Mouse (Mus musculus): ENCODE data around the gene Ppp2r5c. TPM values are rescaled to one million over a fixed set of nuclear protein-coding genes. Genes with fewer than 3 reads are reported as not detected.

Gene Ppp2r5c
- polyA plus RNA-seq, 1 experiment from 2014 or later, result 143 TPM

DNA sequence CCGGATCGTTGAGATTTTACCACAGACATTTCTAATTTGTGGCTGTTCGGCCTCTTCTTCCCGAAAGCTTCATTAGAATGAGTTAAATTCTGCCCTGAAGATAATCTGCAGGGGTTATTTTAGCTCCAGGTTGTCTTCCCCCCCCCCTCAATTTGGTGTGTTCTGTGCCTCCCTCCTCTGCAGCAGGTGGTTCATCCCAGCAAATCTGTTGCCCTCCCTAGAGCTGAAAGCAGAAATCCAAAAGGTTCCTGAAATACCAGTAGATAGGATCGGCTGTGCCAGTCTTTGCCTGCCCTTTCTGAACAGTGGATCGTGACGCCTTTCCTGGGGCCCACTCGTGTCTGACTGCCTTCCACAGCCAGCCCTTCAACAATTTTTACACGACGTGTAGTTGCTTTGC lies 1.8 kb downstream of the Ppp2r5c start:
- peaks cover 23% of the 10 kb centered on the region for H3K4me1 ChIP-seq
- H3K9me3 ChIP-seq, result no peaks in the 10 kb centered on the region
- peaks cover 14% of the 10 kb centered on the region for H3K27me3 ChIP-seq (replicated peaks; ENCODE audit: low read depth, poor library complexity, severe bottlenecking)
- H3K27ac ChIP-seq (replicated peaks), result no peak overlapping the region
- 0 out of 2 replicates have a peak, but pooled peaks cover 3% of the 10 kb centered on the region for H3K36me3 ChIP-seq (replicated peaks)
- H3K4me3 ChIP-seq, result no peak overlapping the region
- WGBS, result 68% methylated on average over 10 of the region's 10 CpGs
- no peak for DNase-seq (ENCODE audit: low spot score)

DNA sequence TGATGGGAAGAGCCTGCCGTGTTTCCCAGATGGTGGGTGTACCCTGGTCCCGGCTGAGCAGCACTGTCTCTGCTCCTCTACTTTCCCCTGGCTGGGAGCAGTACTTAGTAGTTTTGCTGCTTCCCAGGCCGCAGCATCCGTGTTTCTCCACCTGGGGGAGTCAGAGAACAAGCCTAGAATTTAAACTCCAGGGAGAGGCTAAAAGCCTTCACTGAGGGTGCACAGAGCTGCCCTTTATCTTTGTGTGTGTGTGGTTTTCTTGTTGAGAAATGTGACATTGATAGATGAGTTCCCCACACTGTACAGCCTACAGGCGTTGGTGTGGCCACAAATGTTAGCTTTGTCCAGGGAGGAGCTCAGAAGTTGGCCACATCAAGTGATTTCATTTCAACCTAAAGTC lies 7.3 kb downstream of the Ppp2r5c start:
- no peak overlapping the region for H3K4me3 ChIP-seq
- no peaks in the 10 kb centered on the region for H3K4me1 ChIP-seq
- H3K36me3 ChIP-seq (replicated peaks), result 0 out of 2 replicates have a peak, but pooled peaks cover 3% of the 10 kb centered on the region
- 21% methylated on average over 5 of the region's 5 CpGs for WGBS
- no peak overlapping the region for H3K27ac ChIP-seq (replicated peaks)
- peak; percentile 54 for DNase-seq (ENCODE audit: low spot score)
- no peaks in the 10 kb centered on the region for H3K27me3 ChIP-seq (replicated peaks; ENCODE audit: low read depth, poor library complexity, severe bottlenecking)
- no peaks in the 10 kb centered on the region for H3K9me3 ChIP-seq

DNA sequence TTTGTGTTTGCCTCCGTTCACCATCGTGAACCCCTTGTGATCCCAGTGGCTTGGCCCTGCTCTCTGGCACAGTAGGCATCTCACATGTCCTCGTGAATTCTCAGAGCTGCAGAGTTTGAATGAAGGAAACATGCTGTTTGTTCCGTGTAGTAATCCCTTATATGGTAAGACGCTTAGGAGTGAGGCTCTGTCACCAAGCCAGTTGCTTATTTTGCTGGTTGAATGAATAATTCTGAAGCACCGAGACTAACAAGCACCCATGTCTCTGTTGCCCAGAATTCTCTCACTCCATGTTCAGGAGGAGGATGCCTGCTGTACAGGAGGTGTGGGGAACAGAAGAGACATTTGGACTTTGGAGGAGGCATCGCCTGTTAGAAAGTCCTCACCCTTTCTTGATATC lies 9.1 kb downstream of the Ppp2r5c start:
- no peak overlapping the region for H3K4me3 ChIP-seq
- no peaks in the 10 kb centered on the region for H3K36me3 ChIP-seq (replicated peaks)
- 88% methylated on average over 7 of the region's 7 CpGs for WGBS
- no peak for DNase-seq (ENCODE audit: low spot score)
- no peaks in the 10 kb centered on the region for H3K27me3 ChIP-seq (replicated peaks; ENCODE audit: low read depth, poor library complexity, severe bottlenecking)
- no peak overlapping the region for H3K27ac ChIP-seq (replicated peaks)
- no peaks in the 10 kb centered on the region for H3K9me3 ChIP-seq
- H3K4me1 ChIP-seq, result no peaks in the 10 kb centered on the region

DNA sequence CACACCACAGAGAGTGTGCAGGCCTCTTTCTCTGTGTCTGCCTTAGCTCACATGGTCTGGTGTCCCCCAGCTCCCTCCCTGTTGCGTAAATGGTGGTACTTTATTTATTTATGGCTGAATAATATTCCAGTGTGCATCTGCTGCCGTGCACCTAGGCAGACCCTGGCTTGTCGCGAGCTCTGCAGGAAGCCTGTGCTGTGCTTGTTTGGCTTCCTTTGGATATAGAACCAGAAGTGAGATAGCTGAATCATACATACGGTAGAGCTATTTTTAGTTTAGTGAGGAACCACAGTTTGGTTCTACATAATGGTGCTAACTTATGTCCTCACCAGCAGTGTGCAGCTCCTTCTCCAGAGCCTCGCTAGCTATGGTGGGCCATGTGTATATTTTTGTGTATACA lies 11.7 kb downstream of the Ppp2r5c start:
- Histone ChIP-seq H3K4me3 (no peak overlapping the region), H3K9me3 (no peaks in the 10 kb centered on the region), H3K4me1 (no peaks in the 10 kb centered on the region), H3K27me3 (replicated peaks; ENCODE audit: low read depth, poor library complexity, severe bottlenecking) (no peaks in the 10 kb centered on the region), H3K36me3 (replicated peaks) (no peaks in the 10 kb centered on the region), H3K27ac (replicated peaks) (no peak overlapping the region)
- WGBS, result 92% methylated on average over 6 of the region's 6 CpGs
- DNase-seq (ENCODE audit: low spot score), result no peak

DNA sequence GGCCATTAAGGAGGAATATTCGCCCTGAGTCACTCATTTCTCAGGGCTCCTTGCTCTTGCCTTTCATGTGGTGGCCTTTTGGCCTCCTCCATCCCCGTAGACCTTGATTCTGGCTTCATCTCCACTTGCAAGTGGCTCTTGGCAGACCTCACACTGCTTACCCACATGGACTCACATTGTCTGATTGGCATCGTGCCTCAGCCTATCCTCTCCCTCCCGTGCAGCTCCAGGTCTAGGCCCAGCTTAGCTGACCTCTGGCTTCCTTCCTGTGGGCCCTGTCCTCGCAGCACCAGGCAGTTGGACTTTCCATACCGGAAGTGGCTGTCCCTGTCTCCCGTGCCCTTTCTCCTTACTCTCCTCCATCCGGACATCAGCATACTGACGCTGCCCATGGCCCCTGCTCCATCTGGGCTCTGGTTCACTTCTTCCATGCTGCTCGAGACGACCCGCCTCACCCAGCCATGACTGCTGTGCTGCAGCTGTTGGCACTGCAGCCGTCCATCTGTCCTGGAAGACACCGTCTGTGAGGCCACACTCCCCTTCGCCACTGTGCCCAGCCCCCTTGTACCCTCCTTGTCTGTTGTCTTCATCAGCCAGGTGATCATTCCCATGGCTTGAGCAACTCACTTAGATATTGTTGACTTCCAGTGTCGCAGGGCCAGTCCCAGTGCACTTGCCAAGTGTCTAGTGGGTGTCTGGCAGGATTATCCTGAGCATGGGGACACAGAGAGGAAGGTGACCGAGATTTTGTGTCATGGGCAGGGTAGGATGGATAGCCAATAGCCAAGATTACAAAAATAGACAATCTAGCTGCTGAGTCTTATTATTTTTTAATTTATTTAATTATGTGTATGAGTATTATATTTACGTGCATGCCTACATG lies 13.7 kb downstream of the Ppp2r5c start:
- Histone ChIP-seq H3K9me3 (no peaks in the 10 kb centered on the region), H3K36me3 (replicated peaks) (no peaks in the 10 kb centered on the region), H3K4me1 (no peaks in the 10 kb centered on the region), H3K27ac (replicated peaks) (no peak overlapping the region), H3K4me3 (no peak overlapping the region), H3K27me3 (replicated peaks; ENCODE audit: low read depth, poor library complexity, severe bottlenecking) (no peaks in the 10 kb centered on the region)
- 86% methylated on average over 18 of the region's 18 CpGs for WGBS
- DNase-seq (ENCODE audit: low spot score), result no peak

DNA sequence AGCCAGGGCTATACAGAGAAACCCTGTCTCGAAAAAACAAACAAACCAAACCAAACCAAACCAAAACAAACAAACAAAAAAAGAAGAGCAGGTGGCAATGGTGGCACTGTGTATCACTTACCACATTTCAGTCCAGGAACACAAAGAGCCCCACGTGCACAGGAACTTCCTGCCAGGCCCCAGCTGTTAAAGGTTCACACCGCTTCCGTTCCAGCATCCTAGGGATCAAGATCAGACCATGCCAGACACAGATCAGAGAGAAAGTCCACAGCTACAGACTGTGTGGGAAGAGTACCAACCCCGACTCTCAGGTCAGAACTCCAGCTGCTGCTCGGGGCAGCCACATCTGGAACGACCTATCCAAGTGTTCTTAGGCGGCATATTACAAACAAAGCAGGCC lies 16.8 kb downstream of the Ppp2r5c start:
- 79% methylated on average over 8 of the region's 8 CpGs for WGBS
- DNase-seq (ENCODE audit: low spot score), result no peak
- no peaks in the 10 kb centered on the region for H3K9me3 ChIP-seq
- H3K4me3 ChIP-seq, result no peak overlapping the region
- H3K36me3 ChIP-seq (replicated peaks), result peaks cover 14% of the 10 kb centered on the region
- H3K4me1 ChIP-seq, result no peaks in the 10 kb centered on the region
- no peak overlapping the region for H3K27ac ChIP-seq (replicated peaks)
- no peaks in the 10 kb centered on the region for H3K27me3 ChIP-seq (replicated peaks; ENCODE audit: low read depth, poor library complexity, severe bottlenecking)

DNA sequence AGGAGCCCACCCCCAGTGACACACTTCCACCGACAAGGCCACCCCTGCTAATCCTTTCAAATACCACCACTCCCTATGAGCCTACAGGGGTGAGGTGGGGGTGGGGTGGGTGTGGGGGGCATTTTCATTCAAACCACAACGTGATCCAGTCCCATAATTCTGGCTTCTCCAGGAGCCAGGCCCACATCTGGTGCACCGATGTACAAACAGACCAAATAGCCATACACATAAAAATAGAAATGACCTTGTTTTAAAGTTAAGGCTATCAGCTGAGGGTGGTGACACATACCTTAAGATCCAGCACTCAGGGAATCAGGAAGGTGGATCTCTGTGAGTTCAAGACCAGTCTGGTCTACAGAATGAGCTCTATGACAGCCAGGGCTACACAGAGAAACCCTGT lies 24.5 kb downstream of the Ppp2r5c start:
- DNase-seq (ENCODE audit: low spot score), result no peak
- no peaks in the 10 kb centered on the region for H3K27me3 ChIP-seq (replicated peaks; ENCODE audit: low read depth, poor library complexity, severe bottlenecking)
- no peak overlapping the region for H3K27ac ChIP-seq (replicated peaks)
- H3K4me1 ChIP-seq, result no peaks in the 10 kb centered on the region
- 83% methylated on average over 3 of the region's 3 CpGs for WGBS
- peaks cover 29% of the 10 kb centered on the region for H3K36me3 ChIP-seq (replicated peaks)
- no peak overlapping the region for H3K4me3 ChIP-seq
- H3K9me3 ChIP-seq, result no peaks in the 10 kb centered on the region

DNA sequence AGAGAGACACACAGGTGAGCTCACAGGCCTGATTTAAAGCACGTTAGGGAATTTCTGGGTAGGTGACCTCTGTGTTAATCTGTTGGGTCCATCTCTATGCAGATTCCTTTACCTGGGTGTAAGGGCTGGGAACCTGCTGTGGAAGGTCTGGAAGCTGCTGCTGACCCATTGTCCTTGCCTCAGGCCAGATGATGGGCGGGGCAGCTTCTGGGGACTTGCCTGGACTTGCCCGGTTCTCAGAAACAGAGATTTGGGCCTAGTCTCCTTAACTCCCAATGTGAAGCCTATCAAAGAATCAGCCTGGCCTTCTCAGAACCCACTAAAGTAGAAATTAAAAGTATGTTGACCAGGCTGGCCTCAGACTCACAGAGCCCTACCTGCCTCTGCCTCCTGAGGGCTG lies 25.3 kb downstream of the Ppp2r5c start:
- H3K27me3 ChIP-seq (replicated peaks; ENCODE audit: low read depth, poor library complexity, severe bottlenecking), result no peaks in the 10 kb centered on the region
- 71% methylated on average over 3 of the region's 3 CpGs for WGBS
- no peak for DNase-seq (ENCODE audit: low spot score)
- no peak overlapping the region for H3K4me3 ChIP-seq
- H3K36me3 ChIP-seq (replicated peaks), result peaks cover 25% of the 10 kb centered on the region
- H3K9me3 ChIP-seq, result no peaks in the 10 kb centered on the region
- no peak overlapping the region for H3K27ac ChIP-seq (replicated peaks)
- H3K4me1 ChIP-seq, result no peaks in the 10 kb centered on the region

DNA sequence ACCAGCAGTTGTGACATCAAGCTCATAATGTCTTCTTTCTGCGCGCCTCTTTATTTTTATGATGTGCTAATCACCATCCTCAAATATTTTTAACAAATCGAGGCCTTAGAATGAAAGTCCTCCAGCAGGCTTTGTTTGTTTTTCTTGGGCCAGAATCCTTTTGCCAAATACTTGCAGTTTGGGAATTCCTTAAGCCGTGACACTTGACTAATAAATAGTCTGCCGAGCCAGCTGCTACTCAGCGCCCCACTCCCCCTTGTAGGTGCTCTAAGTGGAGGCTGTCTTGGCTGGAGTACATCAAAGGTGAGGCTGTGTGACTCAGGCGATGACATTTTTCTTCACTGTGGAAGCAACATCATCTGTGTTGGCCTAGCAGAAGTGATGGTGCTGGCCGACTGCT lies 27.6 kb downstream of the Ppp2r5c start:
- DNase-seq (ENCODE audit: low spot score), result no peak
- WGBS, result 79% methylated on average over 8 of the region's 8 CpGs
- Histone ChIP-seq H3K4me1 (no peaks in the 10 kb centered on the region), H3K27ac (replicated peaks) (no peak overlapping the region), H3K36me3 (replicated peaks) (peaks cover 21% of the 10 kb centered on the region), H3K9me3 (no peaks in the 10 kb centered on the region), H3K27me3 (replicated peaks; ENCODE audit: low read depth, poor library complexity, severe bottlenecking) (no peaks in the 10 kb centered on the region), H3K4me3 (no peak overlapping the region)

DNA sequence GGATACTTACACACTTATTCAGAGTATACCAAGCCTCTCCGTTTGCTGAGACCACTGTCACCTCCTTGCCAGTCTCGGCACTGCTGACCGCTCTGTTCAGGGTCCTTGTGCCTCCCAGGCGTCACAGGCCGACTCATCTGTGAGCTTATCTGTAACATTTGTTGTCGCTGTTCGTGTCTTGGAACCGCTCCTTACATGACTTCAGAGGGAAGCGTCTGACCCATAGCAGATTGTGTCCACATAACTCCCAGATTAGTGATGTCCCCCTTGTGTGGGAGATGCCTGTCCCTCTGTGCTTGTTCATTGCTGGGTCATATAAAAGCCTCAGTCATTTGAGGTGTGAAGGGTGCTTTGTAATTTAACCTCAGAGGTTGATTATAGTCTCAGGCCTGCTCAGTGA lies 29.6 kb downstream of the Ppp2r5c start:
- no peak for DNase-seq (ENCODE audit: low spot score)
- 85% methylated on average over 9 of the region's 9 CpGs for WGBS
- Histone ChIP-seq H3K4me3 (no peak overlapping the region), H3K27me3 (replicated peaks; ENCODE audit: low read depth, poor library complexity, severe bottlenecking) (no peaks in the 10 kb centered on the region), H3K27ac (replicated peaks) (no peak overlapping the region), H3K4me1 (0 out of 2 replicates have a peak, but pooled peaks cover 4% of the 10 kb centered on the region), H3K36me3 (replicated peaks) (peaks cover 24% of the 10 kb centered on the region), H3K9me3 (no peaks in the 10 kb centered on the region)

DNA sequence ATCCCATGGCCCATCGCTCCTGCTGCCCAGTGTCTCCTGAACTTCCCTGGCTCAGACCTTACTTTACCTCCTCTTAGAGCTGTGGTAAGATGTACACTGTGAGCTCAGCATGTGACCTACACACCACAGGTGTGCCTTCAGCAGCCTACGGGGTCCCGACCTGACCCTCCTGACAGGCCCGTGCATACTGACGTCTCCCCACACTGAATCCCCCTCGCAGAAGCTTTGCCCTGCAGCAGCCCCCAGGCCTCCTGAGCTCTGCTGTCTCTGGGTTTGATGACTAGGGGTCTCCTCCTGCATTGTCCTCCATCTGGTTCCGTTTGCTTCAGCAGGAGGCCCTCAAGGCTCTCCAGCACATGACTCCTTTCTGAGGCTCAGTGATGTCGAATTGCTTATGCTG lies 31.0 kb downstream of the Ppp2r5c start:
- H3K36me3 ChIP-seq (replicated peaks), result peaks cover 29% of the 10 kb centered on the region
- no peak overlapping the region for H3K4me3 ChIP-seq
- 90% methylated on average over 8 of the region's 8 CpGs for WGBS
- no peaks in the 10 kb centered on the region for H3K27me3 ChIP-seq (replicated peaks; ENCODE audit: low read depth, poor library complexity, severe bottlenecking)
- DNase-seq (ENCODE audit: low spot score), result no peak
- H3K9me3 ChIP-seq, result no peaks in the 10 kb centered on the region
- 0 out of 2 replicates have a peak, but pooled peaks cover 4% of the 10 kb centered on the region for H3K4me1 ChIP-seq
- H3K27ac ChIP-seq (replicated peaks), result no peak overlapping the region

DNA sequence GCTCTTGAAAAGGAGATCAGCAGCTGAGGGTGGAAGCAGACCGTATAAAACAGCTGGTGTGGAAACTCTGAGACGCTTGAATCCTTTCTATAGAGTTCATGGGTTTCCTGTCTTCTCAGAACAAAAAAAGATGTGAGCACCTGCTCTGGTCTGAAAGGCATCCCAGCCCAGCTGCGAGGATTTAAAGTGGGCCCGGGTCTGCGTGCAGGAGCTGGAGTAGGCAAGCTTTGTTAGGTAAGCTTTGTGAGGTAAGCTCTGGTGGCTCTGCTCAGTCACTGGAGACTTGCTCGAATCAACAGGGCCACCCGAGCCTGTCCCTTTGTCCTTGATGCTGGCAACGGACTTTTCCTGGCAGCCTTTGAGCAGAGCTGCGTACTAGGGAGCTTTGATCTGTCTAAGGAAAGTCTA lies 31.7 kb downstream of the Ppp2r5c start:
- Histone ChIP-seq H3K27ac (replicated peaks) (no peak overlapping the region), H3K4me1 (peaks cover 5% of the 10 kb centered on the region), H3K9me3 (no peaks in the 10 kb centered on the region), H3K36me3 (replicated peaks) (peaks cover 34% of the 10 kb centered on the region), H3K4me3 (no peak overlapping the region), H3K27me3 (replicated peaks; ENCODE audit: low read depth, poor library complexity, severe bottlenecking) (no peaks in the 10 kb centered on the region)
- no peak for DNase-seq (ENCODE audit: low spot score)
- WGBS, result 88% methylated on average over 9 of the region's 9 CpGs

DNA sequence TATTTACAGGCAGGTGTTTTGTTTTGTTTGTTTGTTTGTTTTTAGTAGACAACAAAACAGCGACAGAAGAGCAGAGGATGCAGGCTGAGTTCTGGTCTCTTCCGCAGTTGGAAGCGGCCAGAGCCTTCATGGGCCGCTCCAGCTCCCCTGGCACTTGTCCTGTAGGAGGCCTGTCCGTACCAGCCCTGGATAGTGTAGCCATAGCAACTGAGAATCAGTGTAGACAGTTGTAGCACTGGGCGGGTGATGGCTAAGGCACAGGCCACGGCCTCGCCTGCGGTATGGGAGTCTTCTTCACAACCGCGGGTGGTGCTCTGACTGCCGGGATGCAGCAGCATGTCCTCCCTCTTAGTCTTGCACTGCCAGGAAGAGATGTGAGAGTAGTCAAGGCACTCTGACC lies 32.3 kb downstream of the Ppp2r5c start:
- Histone ChIP-seq H3K36me3 (replicated peaks) (peaks cover 38% of the 10 kb centered on the region), H3K27me3 (replicated peaks; ENCODE audit: low read depth, poor library complexity, severe bottlenecking) (no peaks in the 10 kb centered on the region), H3K27ac (replicated peaks) (no peak overlapping the region), H3K9me3 (no peaks in the 10 kb centered on the region), H3K4me1 (peaks cover 11% of the 10 kb centered on the region), H3K4me3 (no peak overlapping the region)
- no peak for DNase-seq (ENCODE audit: low spot score)
- 88% methylated on average over 12 of the region's 12 CpGs for WGBS
